Mouse (Mus musculus): ENCODE measurements around the gene Dgkz.
A peak's percentile ranks its signal among the peaks of the same experiment; 100 is the strongest.

Gene Dgkz

GRCm38 (mm10) chr2:91921181-91921789 lies 54.4 kb downstream of the Dgkz start:
- DNase-seq (ENCODE audit: low spot score in 2 of 2) = peak; percentile 27 to 64

GRCm38 (mm10) chr2:91920130-91920529 lies 55.5 kb downstream of the Dgkz start:
- DNase-seq (ENCODE audit: low spot score in 2 of 2) = no peak

GRCm38 (mm10) chr2:91917096-91917495 lies 58.6 kb downstream of the Dgkz start:
- DNase-seq (ENCODE audit: low spot score in 2 of 2) = no peak

- no peak for DNase-seq (ENCODE audit: low spot score in 2 of 2)
Measured at GRCm38 (mm10) chr2:91916346-91916977, 59.2 kb downstream of the Dgkz start.

GRCm38 (mm10) chr2:91913328-91914110 lies 62.1 kb downstream of the Dgkz start:
- no peak for DNase-seq (ENCODE audit: low spot score in 2 of 2)

GRCm38 (mm10) chr2:91912616-91913015 lies 63.0 kb downstream of the Dgkz start:
- no peak for DNase-seq (ENCODE audit: low spot score in 2 of 2)

GRCm38 (mm10) chr2:91906141-91906540 lies 69.5 kb downstream of the Dgkz start:
- DNase-seq (ENCODE audit: low spot score in 2 of 2) = no peak

GRCm38 (mm10) chr2:91904618-91905307 lies 70.9 kb downstream of the Dgkz start:
- no peak for DNase-seq (ENCODE audit: low spot score in 2 of 2)

GRCm38 (mm10) chr2:91903171-91903925 lies 72.3 kb downstream of the Dgkz start:
- DNase-seq (ENCODE audit: low spot score in 2 of 2) = no peak

GRCm38 (mm10) chr2:91902336-91902735 lies 73.3 kb downstream of the Dgkz start:
- no peak for DNase-seq (ENCODE audit: low spot score in 2 of 2)

GRCm38 (mm10) chr2:91900431-91900830 lies 75.2 kb downstream of the Dgkz start:
- no peak for DNase-seq (ENCODE audit: low spot score in 2 of 2)

GRCm38 (mm10) chr2:91899141-91899540 lies 76.5 kb downstream of the Dgkz start:
- DNase-seq (ENCODE audit: low spot score in 2 of 2) = no peak

- DNase-seq (ENCODE audit: low spot score in 2 of 2) = no peak
Measured at GRCm38 (mm10) chr2:91897968-91898367, 77.7 kb downstream of the Dgkz start.

GRCm38 (mm10) chr2:91895401-91895800 lies 80.3 kb downstream of the Dgkz start:
- DNase-seq (ENCODE audit: low spot score in 2 of 2) = no peak

GRCm38 (mm10) chr2:91894716-91895115 lies 80.9 kb downstream of the Dgkz start:
- DNase-seq (ENCODE audit: low spot score in 2 of 2) = no peak

- no peak for DNase-seq (ENCODE audit: low spot score in 2 of 2)
Measured at GRCm38 (mm10) chr2:91884616-91885015, 91.0 kb downstream of the Dgkz start.

GRCm38 (mm10) chr2:91883961-91884360 lies 91.7 kb downstream of the Dgkz start:
- no peak for DNase-seq (ENCODE audit: low spot score in 2 of 2)

Measured in thymus, postnatal 10 days (tissue).